Mouse (Mus musculus) heart, embryonic 12.5 days (tissue): ENCODE results near the gene C530008M17Rik. TPM values are rescaled to one million over a fixed set of nuclear protein-coding genes. Genes with fewer than 3 reads are reported as not detected.

ENCODE experiments used
- ATAC-seq: fragments of 200-750 bp; cut with Nextera tagmentation; 2 replicates; pipeline ENCODE4 v1.8.0; 2017; ENCODE audit warnings: moderate TSS enrichment, moderate library complexity; ENCODE audit not compliant: insufficient number of reproducible peaks, low FRiP score
- H3K27ac ChIP-seq: fragments of 300-500 bp; sonication (generic); 2 replicates; pipeline ENCODE4 v1.5.1; 2016; ENCODE audit warnings: mild to moderate bottlenecking, moderate library complexity; ENCODE audit not compliant: poor library complexity, severe bottlenecking
- H3K27me3 ChIP-seq: fragments of 300-500 bp; sonication (generic); replicated peaks from 2 replicates; pipeline ENCODE4 v1.6.1; 2016; ENCODE audit warnings: mild to moderate bottlenecking, moderate library complexity
- H3K36me3 ChIP-seq: fragments of 300-500 bp; sonication (generic); 2 replicates; pipeline ENCODE4 v1.6.1; 2016; ENCODE audit warnings: mild to moderate bottlenecking, moderate library complexity
- H3K4me1 ChIP-seq: fragments of 300-500 bp; sonication (generic); replicated peaks from 2 replicates; pipeline ENCODE4 v1.6.1; 2016; ENCODE audit warnings: mild to moderate bottlenecking
- H3K4me2 ChIP-seq: fragments of 300-500 bp; sonication (generic); 2 replicates; pipeline ENCODE4 v1.6.1; 2016; ENCODE audit warnings: mild to moderate bottlenecking, moderate library complexity
- H3K4me3 ChIP-seq: fragments of 300-500 bp; sonication (generic); 2 replicates; pipeline ENCODE4 v1.5.1; 2016; ENCODE audit warnings: mild to moderate bottlenecking
- H3K9ac ChIP-seq: fragments of 300-500 bp; sonication (generic); 2 replicates; pipeline ENCODE4 v1.6.1; 2016; ENCODE audit warnings: mild to moderate bottlenecking, moderate library complexity
- H3K9me3 ChIP-seq: fragments of 300-500 bp; sonication (generic); replicated peaks from 2 replicates; pipeline ENCODE4 v1.6.1; 2016; ENCODE audit warnings: mild to moderate bottlenecking, moderate library complexity
- WGBS: fragments of 180-500 bp; shearing (Covaris S2); methylation state at CpG from one replicate; pipeline ENCODE4 v1.1.7; 2016; 5-methylcytosine and 5-hydroxymethylcytosine counted together
- polyA plus RNA-seq: library from polyadenylated mRNA; unstranded; fragments of >200 nt; fragmentation: Nextera tagmentation; extraction: Ambion mirVana; gene quantifications from 2 replicates; pipeline ENCODE4 v1.2.1, GENCODE M21; 2016

Gene C530008M17Rik
- polyA plus RNA-seq, 1 experiment from 2014 or later, result 38.7 TPM

DNA sequence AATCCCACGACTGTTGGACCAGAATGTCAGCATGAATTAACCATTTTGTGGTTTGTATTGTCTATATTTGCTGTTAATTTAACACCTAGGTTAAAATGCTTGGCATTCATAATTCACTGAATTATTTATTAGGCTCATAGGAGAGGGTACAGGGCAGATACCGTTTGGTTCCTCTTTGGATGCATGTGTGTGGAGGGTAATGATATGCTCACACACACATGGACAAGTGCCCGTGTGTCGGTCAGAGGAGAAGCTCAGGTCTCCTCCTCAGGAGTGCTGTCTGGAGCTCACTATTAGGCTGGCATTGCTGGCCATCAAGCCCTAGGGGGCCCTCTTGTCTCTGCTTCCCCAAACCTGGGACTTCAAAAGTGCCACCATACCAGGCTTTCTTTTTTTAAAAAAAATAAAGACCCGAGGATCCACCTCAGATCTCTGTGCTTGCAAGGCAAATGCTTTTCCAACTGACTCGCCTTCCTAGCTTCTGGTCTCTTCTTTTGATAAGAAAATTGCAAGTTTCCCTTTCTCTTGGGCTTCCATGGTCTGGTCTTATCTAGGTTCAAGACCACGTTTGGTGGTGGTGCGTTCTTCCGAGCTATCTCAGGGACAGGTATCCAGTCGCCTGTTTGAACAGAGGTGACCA lies 31.8 kb downstream of the C530008M17Rik start:
- H3K36me3 ChIP-seq, result no peaks in the 10 kb centered on the region
- 73% methylated on average over 10 of the region's 10 CpGs for WGBS
- H3K4me3 ChIP-seq, result no peak overlapping the region
- H3K9ac ChIP-seq, result no peak overlapping the region
- H3K9me3 ChIP-seq, result 0 out of 2 replicates have a peak, but pooled peaks cover 3% of the 10 kb centered on the region
- no peak for ATAC-seq
- no peak overlapping the region for H3K4me2 ChIP-seq
- H3K27me3 ChIP-seq, result no peaks in the 10 kb centered on the region
- no peak overlapping the region for H3K27ac ChIP-seq
- H3K4me1 ChIP-seq, result 0 out of 2 replicates have a peak, but pooled peaks cover 3% of the 10 kb centered on the region

DNA sequence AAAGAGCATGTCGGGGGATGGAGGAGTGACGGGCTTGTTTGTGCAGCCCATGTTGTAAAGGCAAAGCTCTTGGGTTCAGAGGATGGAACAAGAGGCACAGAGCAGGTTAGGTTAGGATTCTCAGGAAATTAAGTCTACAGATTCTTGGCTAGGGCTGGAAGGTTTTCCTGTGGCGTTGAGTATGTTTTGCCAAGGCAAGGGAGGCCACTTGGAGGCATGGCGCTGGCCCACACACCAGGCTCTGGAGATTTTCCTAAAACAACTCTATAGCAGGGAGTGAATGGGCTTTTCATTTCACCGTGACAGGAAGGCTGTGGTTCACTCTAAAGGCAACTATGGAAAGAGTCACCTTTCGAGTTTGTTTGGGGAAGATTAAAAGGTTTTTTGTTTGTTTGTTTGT lies 32.3 kb downstream of the C530008M17Rik start:
- no peak overlapping the region for H3K9ac ChIP-seq
- 0 out of 2 replicates have a peak, but pooled peaks cover 3% of the 10 kb centered on the region for H3K9me3 ChIP-seq
- WGBS, result 72% methylated on average over 6 of the region's 6 CpGs
- H3K27ac ChIP-seq, result no peak overlapping the region
- 0 out of 2 replicates have a peak, but pooled peaks cover 3% of the 10 kb centered on the region for H3K4me1 ChIP-seq
- H3K27me3 ChIP-seq, result no peaks in the 10 kb centered on the region
- H3K4me2 ChIP-seq, result no peak overlapping the region
- ATAC-seq, result no peak
- H3K36me3 ChIP-seq, result no peaks in the 10 kb centered on the region
- no peak overlapping the region for H3K4me3 ChIP-seq

DNA sequence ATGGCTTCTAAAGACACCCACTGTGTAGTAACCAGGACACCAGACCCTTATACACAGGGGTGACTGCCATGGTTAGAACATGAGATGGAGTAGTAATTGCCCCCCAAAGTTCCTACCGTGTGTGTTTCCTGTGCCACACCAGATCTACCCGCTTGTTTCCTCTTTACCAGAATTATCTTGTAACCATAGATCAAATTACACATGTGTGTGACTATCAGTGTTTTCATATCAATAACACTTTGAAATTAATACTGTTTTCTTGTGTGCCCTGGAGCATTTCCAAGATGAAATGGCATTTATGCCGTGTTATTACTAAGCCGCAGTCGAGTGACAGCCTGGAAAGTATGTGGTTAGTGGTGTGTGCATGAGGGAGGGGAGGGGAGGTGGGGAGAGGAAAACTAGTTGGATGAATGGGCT lies 33.9 kb downstream of the C530008M17Rik start:
- H3K4me1 ChIP-seq, result 0 out of 2 replicates have a peak, but pooled peaks cover 3% of the 10 kb centered on the region
- ATAC-seq, result no peak
- H3K9me3 ChIP-seq, result 0 out of 2 replicates have a peak, but pooled peaks cover 3% of the 10 kb centered on the region
- H3K4me3 ChIP-seq, result no peak overlapping the region
- no peak overlapping the region for H3K9ac ChIP-seq
- 76% methylated on average over 5 of the region's 5 CpGs for WGBS
- no peaks in the 10 kb centered on the region for H3K27me3 ChIP-seq
- no peak overlapping the region for H3K4me2 ChIP-seq
- no peak overlapping the region for H3K27ac ChIP-seq
- no peaks in the 10 kb centered on the region for H3K36me3 ChIP-seq

DNA sequence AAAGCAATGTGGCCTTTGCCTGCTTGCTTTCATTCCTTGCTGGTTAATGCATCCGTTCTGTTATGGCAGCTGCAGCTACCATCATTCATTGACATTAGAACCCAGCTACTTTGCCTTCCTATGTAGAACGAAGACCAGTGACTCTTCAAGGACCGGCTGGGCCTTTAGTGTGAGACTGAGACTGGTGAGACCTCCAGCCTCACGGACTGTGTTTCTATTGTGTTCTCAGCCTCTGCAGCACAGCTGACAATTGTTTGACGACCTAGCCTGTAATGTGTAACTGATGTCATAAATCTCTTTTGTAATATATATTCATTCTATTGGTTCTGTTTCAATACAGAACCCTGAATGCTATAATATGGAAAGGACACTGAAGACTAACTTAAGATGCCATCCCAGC lies 34.9 kb downstream of the C530008M17Rik start:
- no peak overlapping the region for H3K4me2 ChIP-seq
- no peak for ATAC-seq
- H3K36me3 ChIP-seq, result no peaks in the 10 kb centered on the region
- H3K27ac ChIP-seq, result no peak overlapping the region
- no peak overlapping the region for H3K4me3 ChIP-seq
- WGBS, result 83% methylated on average over 5 of the region's 5 CpGs
- H3K9me3 ChIP-seq, result peaks cover 8% of the 10 kb centered on the region; the same call in 1 of the 2 replicates
- H3K27me3 ChIP-seq, result no peaks in the 10 kb centered on the region
- no peak overlapping the region for H3K9ac ChIP-seq
- H3K4me1 ChIP-seq, result 0 out of 2 replicates have a peak, but pooled peaks cover 3% of the 10 kb centered on the region

DNA sequence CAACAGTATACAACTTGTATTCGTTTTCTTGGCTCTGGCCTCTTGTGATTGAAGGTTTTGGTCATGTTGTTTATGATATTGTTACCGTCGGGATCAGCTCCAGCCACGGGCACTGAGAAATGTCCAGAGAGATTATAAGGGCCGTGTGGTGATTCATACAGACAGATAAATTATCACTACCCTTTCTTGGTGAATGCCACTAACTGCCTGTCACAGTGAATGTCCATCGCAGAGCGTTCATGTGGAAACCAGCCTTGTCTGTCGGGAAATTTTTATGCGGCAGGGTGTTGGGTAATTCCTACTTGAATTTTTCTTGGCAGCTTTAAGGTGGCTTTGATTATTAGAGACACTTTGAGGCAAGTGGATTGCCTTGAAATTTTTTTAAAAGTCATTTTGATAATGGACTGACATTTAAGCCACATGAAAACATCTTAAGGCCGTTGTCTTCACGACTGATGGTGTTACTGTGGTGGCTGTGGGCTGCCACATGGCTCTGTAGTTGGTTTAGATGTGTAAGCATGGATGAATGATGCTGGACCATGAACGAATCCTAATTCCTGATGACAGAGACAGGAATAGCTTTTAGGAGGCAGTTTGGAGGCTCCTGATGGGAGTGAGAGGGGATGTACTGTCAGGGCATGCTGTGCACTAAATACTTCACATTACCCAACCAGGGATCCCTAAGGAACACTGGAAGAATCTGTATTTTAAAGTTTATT lies 35.6 kb downstream of the C530008M17Rik start:
- 77% methylated on average over 12 of the region's 12 CpGs for WGBS
- H3K4me1 ChIP-seq, result 0 out of 2 replicates have a peak, but pooled peaks cover 3% of the 10 kb centered on the region
- H3K4me2 ChIP-seq, result no peak overlapping the region
- H3K9ac ChIP-seq, result no peak overlapping the region
- no peak for ATAC-seq
- H3K27ac ChIP-seq, result no peak overlapping the region
- no peaks in the 10 kb centered on the region for H3K36me3 ChIP-seq
- no peak overlapping the region for H3K4me3 ChIP-seq
- H3K27me3 ChIP-seq, result no peaks in the 10 kb centered on the region
- H3K9me3 ChIP-seq, result peaks cover 8% of the 10 kb centered on the region; the same call in 1 of the 2 replicates

DNA sequence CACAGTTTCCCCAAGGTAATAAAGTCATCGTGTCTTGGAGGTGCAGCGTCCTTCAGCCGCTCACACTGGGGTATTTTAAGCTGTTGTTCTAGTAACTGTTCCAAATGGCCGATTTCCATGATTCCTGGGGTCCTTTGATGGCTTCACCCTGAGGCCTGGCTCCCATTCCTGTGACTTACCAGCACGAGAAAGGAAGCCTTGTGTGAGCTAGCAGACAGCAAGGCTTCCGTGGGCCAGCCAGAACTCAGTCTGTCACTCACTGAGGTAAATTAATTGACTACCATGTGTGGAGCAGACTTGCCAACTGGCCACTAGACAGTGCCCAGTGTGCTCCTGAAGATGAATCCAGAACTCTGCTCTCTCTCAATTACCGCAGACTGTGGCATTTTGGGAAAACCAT lies 41.2 kb downstream of the C530008M17Rik start:
- no peak overlapping the region for H3K4me3 ChIP-seq
- H3K36me3 ChIP-seq, result no peaks in the 10 kb centered on the region
- H3K27me3 ChIP-seq, result no peaks in the 10 kb centered on the region
- no peak overlapping the region for H3K27ac ChIP-seq
- ATAC-seq, result no peak
- no peak overlapping the region for H3K9ac ChIP-seq
- peaks cover 5% of the 10 kb centered on the region; the same call in 1 of the 2 replicates for H3K9me3 ChIP-seq
- H3K4me1 ChIP-seq, result peaks cover 7% of the 10 kb centered on the region; the same call in 1 of the 2 replicates
- no peak overlapping the region for H3K4me2 ChIP-seq
- WGBS, result 78% methylated on average over 7 of the region's 7 CpGs

DNA sequence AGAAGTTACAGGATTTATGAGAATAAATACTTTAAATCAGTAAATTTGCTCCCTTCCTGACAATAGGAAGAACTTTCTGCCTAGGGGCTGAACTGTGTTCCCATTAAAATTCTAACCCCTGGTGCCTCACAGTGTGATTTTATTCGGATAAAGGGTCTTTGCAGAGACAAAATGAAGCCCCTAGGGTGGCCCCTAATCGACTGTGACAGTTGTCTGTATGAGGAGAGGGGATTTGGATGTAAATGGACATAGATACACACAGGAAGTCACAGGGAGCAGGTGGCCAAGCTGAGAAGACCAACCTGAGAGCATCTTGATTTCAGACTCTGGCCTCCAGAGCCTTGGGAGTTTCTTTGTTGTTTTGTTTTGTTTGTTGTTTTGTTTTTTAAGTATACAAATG lies 41.9 kb downstream of the C530008M17Rik start:
- WGBS, result 41% methylated on average over 2 of the region's 2 CpGs
- ATAC-seq, result no peak

DNA sequence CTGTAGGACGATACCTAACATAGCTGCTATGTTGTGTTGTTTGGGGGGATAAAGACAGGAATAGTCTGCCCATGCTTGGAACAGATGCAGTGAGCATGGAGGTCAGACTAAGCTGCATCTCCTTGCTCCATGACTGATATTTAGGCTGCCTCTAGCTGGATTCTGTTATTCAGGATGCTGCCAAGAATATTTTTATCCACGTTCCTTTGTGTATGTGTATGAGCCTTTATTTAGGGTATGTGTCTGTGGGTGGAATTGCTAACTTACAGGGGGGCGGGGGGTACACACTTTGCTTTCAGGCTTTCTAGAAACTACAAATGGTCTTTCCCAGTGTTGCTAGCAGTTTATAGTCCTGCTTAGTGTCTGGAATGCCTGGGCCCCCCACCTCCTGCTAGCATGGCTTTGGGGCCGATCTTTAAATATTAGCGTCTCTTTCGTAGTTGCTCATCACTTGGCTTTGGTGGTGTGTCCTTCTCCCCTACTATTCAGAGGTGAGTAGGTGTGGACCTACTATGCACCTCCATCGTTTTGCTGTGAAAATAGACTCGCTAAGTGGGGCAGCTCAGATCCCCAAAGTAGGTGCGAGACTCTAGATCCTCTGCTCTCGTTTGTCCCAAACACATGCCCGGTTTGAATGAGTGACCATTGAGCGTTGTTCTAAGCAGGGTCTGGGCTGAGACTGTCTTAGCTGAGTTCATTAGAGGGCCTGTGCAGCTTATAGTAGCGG lies 45.0 kb downstream of the C530008M17Rik start:
- Histone ChIP-seq H3K4me3 (no peak overlapping the region), H3K9ac (no peak overlapping the region), H3K9me3 (no peaks in the 10 kb centered on the region), H3K4me1 (peaks cover 7% of the 10 kb centered on the region; the same call in 1 of the 2 replicates), H3K4me2 (no peak overlapping the region), H3K27me3 (no peaks in the 10 kb centered on the region), H3K36me3 (no peaks in the 10 kb centered on the region), H3K27ac (no peak overlapping the region)
- no peak for ATAC-seq
- 80% methylated on average over 13 of the region's 13 CpGs for whole genome bisulfite sequencing

More for the DNA sequence above, 41.9 kb downstream of the C530008M17Rik start:
- Histone ChIP-seq H3K4me1 (peaks cover 7% of the 10 kb centered on the region; the same call in 1 of the 2 replicates), H3K27me3 (no peaks in the 10 kb centered on the region), H3K27ac (no peak overlapping the region), H3K9me3 (peaks cover 5% of the 10 kb centered on the region; the same call in 1 of the 2 replicates), H3K9ac (no peak overlapping the region), H3K4me3 (no peak overlapping the region), H3K4me2 (no peak overlapping the region), H3K36me3 (no peaks in the 10 kb centered on the region)

DNA sequence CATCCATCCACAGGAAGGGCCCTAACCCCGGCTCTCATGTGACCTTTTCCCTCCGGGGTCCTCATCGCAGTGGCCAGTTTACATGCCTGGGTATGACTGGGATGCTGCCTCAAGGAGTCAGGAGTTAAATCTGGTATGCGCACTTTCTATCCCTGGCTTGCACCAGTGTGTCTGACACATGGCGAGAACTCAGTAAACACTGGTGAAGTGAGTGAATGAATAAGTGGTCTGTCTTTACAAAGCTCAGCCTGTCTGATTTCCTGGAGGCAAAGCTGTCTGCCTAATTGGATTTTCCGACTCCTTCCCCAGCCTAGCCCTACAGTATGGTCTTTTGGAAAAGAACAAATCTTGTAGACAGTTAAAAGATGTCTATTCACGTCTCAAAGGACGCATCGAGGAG lies 45.8 kb downstream of the C530008M17Rik start:
- H3K4me3 ChIP-seq, result 0 out of 2 replicates have a peak overlapping the region, but pooled peaks have one; percentile 33

DNA sequence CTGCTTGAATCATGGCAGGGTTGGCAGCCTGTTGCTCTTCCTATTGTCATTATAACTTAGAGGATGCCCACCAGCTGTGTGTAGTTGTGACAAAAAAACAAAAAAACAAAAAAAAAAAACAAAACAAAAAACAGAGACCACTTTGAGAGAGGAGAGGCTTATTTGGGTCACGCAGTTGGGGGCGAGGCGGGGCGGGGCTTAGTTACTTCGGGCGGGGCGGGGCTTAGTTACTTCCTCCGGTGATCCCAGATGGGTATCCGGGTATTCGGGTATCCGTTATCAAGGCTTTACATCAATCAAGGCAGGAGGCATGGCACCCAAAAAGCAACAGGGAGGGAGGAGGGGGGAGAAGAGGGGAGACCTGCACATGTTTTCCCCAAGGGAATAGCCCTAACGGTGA lies 46.3 kb downstream of the C530008M17Rik start:
- no peak for ATAC-seq
- Histone ChIP-seq H3K4me1 (peaks cover 7% of the 10 kb centered on the region; the same call in 1 of the 2 replicates), H3K9ac (no peak overlapping the region), H3K9me3 (no peaks in the 10 kb centered on the region), H3K27me3 (no peaks in the 10 kb centered on the region), H3K36me3 (no peaks in the 10 kb centered on the region), H3K27ac (no peak overlapping the region), H3K4me3 (peak overlapping the region; percentile 33), H3K4me2 (peak overlapping the region; percentile 62)
- WGBS, result 26% methylated on average over 12 of the region's 12 CpGs

More for the DNA sequence above, 45.8 kb downstream of the C530008M17Rik start:
- Histone ChIP-seq H3K9me3 (no peaks in the 10 kb centered on the region), H3K27me3 (no peaks in the 10 kb centered on the region), H3K4me1 (peaks cover 7% of the 10 kb centered on the region; the same call in 1 of the 2 replicates), H3K36me3 (no peaks in the 10 kb centered on the region), H3K9ac (no peak overlapping the region), H3K27ac (no peak overlapping the region), H3K4me2 (peak overlapping the region; percentile 62)
- WGBS, result 60% methylated on average over 9 of the region's 9 CpGs
- no peak for ATAC-seq
